Mouse (Mus musculus) hindbrain, embryonic 16.5 days (tissue): Measurements from ENCODE around the gene Zbtb9. TPM values are rescaled to one million over a fixed set of nuclear protein-coding genes. Genes with fewer than 3 reads are reported as not detected.

Experiments used
- ATAC-seq: fragments of 200-750 bp; cut with Nextera tagmentation; 2 replicates; pipeline ENCODE4 v1.8.0; 2017; ENCODE audit warnings: moderate TSS enrichment, moderate library complexity
- H3K27ac ChIP-seq: fragments of 300-500 bp; sonication (generic); 2 replicates; pipeline ENCODE4 v1.5.1; 2014; ENCODE audit warnings: low read depth, mild to moderate bottlenecking, control low read depth, low read length, moderate library complexity
- H3K27me3 ChIP-seq: fragments of 300-500 bp; sonication (generic); replicated peaks from 2 replicates; pipeline ENCODE4 v1.6.1; 2014; ENCODE audit warnings: low read length; ENCODE audit not compliant: control insufficient read depth, insufficient read depth
- H3K36me3 ChIP-seq: fragments of 300-500 bp; sonication (generic); 2 replicates; pipeline ENCODE4 v1.6.1; 2014; ENCODE audit warnings: mild to moderate bottlenecking, low read length, moderate library complexity, mixed read lengths; ENCODE audit not compliant: control insufficient read depth, insufficient read depth
- H3K4me1 ChIP-seq: fragments of 300-500 bp; sonication (generic); 2 replicates; pipeline ENCODE4 v1.6.1; 2014; ENCODE audit warnings: low read depth, low read length; ENCODE audit not compliant: control insufficient read depth, insufficient read depth
- H3K4me2 ChIP-seq: fragments of 300-500 bp; sonication (generic); 2 replicates; pipeline ENCODE4 v1.6.1; 2014; ENCODE audit warnings: mild to moderate bottlenecking, low read length, control low read depth, moderate library complexity
- H3K4me3 ChIP-seq: fragments of 300-500 bp; sonication (generic); 2 replicates; pipeline ENCODE4 v1.5.1; 2014; ENCODE audit warnings: mild to moderate bottlenecking, low read length, control low read depth, moderate library complexity
- H3K9ac ChIP-seq: fragments of 300-500 bp; sonication (generic); 2 replicates; pipeline ENCODE4 v1.6.1; 2014; ENCODE audit warnings: low read depth, mild to moderate bottlenecking, control low read depth, low read length, moderate library complexity
- H3K9me3 ChIP-seq: fragments of 300-500 bp; sonication (generic); 2 replicates; pipeline ENCODE4 v1.6.1; 2014; ENCODE audit warnings: mild to moderate bottlenecking, low read length, moderate library complexity; ENCODE audit not compliant: control insufficient read depth
- WGBS: fragments of 180-500 bp; shearing (Covaris S2); extraction: QIAGEN DNeasy Blood & Tissue Kit; methylation state at CpG from one replicate; pipeline ENCODE4 v1.1.7; 2014; 5-methylcytosine and 5-hydroxymethylcytosine counted together
- polyA plus RNA-seq: library from polyadenylated mRNA; unstranded; fragments of >200 nt; fragmentation: Nextera tagmentation; extraction: Ambion mirVana; gene quantifications from 2 replicates; pipeline ENCODE4 v1.2.1, GENCODE M21; 2015

The Zbtb9 gene
- polyA plus RNA-seq, 1 experiment from 2014 or later = 13.0 TPM

- no peak for ATAC-seq
- WGBS = 86% methylated on average over 15 of the region's 15 CpGs
- no peaks in the 10 kb centered on the region for H3K27me3 ChIP-seq
- no peak overlapping the region for H3K9ac ChIP-seq
- H3K4me1 ChIP-seq = peaks cover 39% of the 10 kb centered on the region
- no peak overlapping the region for H3K27ac ChIP-seq
- peaks cover 11% of the 10 kb centered on the region for H3K36me3 ChIP-seq
- no peak overlapping the region for H3K4me2 ChIP-seq
- H3K4me3 ChIP-seq = no peak overlapping the region
- H3K9me3 ChIP-seq = no peaks in the 10 kb centered on the region
Measured at GRCm38 (mm10) chr17:26936921-26937695, 35.9 kb upstream of the Zbtb9 start.

- H3K27ac ChIP-seq = no peak overlapping the region; the same call in 1 of the 2 replicates
- no peaks in the 10 kb centered on the region for H3K27me3 ChIP-seq
- peak overlapping the region; percentile 97 for H3K4me2 ChIP-seq
- peaks cover 11% of the 10 kb centered on the region for H3K36me3 ChIP-seq
- H3K9me3 ChIP-seq = no peaks in the 10 kb centered on the region
- peaks cover 45% of the 10 kb centered on the region for H3K4me1 ChIP-seq
- ATAC-seq = no peak
- peak overlapping the region; percentile 63 for H3K4me3 ChIP-seq
- peak overlapping the region; percentile 56 for H3K9ac ChIP-seq
- 62% methylated on average over 16 of the region's 16 CpGs for WGBS
Measured at GRCm38 (mm10) chr17:26937883-26938695, 34.9 kb upstream of the Zbtb9 start.

GRCm38 (mm10) chr17:26938731-26939130 lies 34.2 kb upstream of the Zbtb9 start:
- ATAC-seq = no peak
- Histone ChIP-seq H3K9ac (peak overlapping the region; percentile 56), H3K27me3 (no peaks in the 10 kb centered on the region), H3K4me3 (peak overlapping the region; percentile 63), H3K27ac (peak overlapping the region; percentile 86), H3K36me3 (peaks cover 11% of the 10 kb centered on the region), H3K9me3 (no peaks in the 10 kb centered on the region), H3K4me2 (peak overlapping the region; percentile 97), H3K4me1 (peaks cover 41% of the 10 kb centered on the region)
- under 1% methylated on average over 21 of the region's 22 CpGs for WGBS

GRCm38 (mm10) chr17:26939178-26939972 lies 33.6 kb upstream of the Zbtb9 start, which contains the start of gene Cuta:
Cuta (minus strand) TSS chr17:26939569.
- Histone ChIP-seq H3K9ac (peak within 1 kb of the TSS; percentile 76), H3K4me1 (peaks cover 35% of the 10 kb centered on the region), H3K27me3 (no peaks in the 10 kb centered on the region), H3K4me2 (peak within 1 kb of the TSS; percentile 97), H3K9me3 (no peaks in the 10 kb centered on the region), H3K4me3 (peak within 1 kb of the TSS; percentile 63), H3K36me3 (peaks cover 11% of the 10 kb centered on the region), H3K27ac (peak within 1 kb of the TSS; percentile 97)
- WGBS = 1% methylated on average over 54 of the region's 70 CpGs
- ATAC-seq = peak; percentile 94

GRCm38 (mm10) chr17:26939973-26940300 lies 33.0 kb upstream of the Zbtb9 start:
- Histone ChIP-seq H3K4me2 (peak overlapping the region; percentile 77), H3K9me3 (no peaks in the 10 kb centered on the region), H3K27ac (peak overlapping the region; percentile 97), H3K27me3 (no peaks in the 10 kb centered on the region), H3K4me3 (peak overlapping the region; percentile 63), H3K4me1 (peaks cover 31% of the 10 kb centered on the region), H3K9ac (peak overlapping the region; percentile 76), H3K36me3 (peaks cover 9% of the 10 kb centered on the region)
- no peak for ATAC-seq
- 0% methylated on average over 3 of the region's 3 CpGs for WGBS

- Histone ChIP-seq H3K9ac (peak within 1 kb of the TSS; percentile 80), H3K27me3 (no peaks in the 10 kb centered on the region), H3K4me2 (peak within 1 kb of the TSS; percentile 77), H3K4me1 (peaks cover 41% of the 10 kb centered on the region), H3K36me3 (no peaks in the 10 kb centered on the region), H3K9me3 (no peaks in the 10 kb centered on the region), H3K27ac (peak within 1 kb of the TSS; percentile 97), H3K4me3 (peak within 1 kb of the TSS; percentile 63)
- ATAC-seq = peak; percentile 13; the same call in 1 of the 2 replicates
- 2% methylated on average over 23 of the region's 24 CpGs for WGBS
Measured at GRCm38 (mm10) chr17:26941031-26941789, 31.8 kb upstream of the Zbtb9 start, which contains the start of gene Syngap1. Syngap1 (plus strand) TSS chr17:26941253.

- H3K4me2 ChIP-seq = peak overlapping the region; percentile 77
- H3K36me3 ChIP-seq = no peaks in the 10 kb centered on the region
- 14% methylated on average over 4 of the region's 4 CpGs for WGBS
- ATAC-seq = no peak
- H3K4me1 ChIP-seq = peaks cover 49% of the 10 kb centered on the region
- H3K9ac ChIP-seq = peak overlapping the region; percentile 80
- H3K27me3 ChIP-seq = no peaks in the 10 kb centered on the region
- peak overlapping the region; percentile 97 for H3K27ac ChIP-seq
- peak overlapping the region; percentile 55 for H3K4me3 ChIP-seq
- no peaks in the 10 kb centered on the region for H3K9me3 ChIP-seq
Measured at GRCm38 (mm10) chr17:26941841-26942570, 31.0 kb upstream of the Zbtb9 start.
